Mouse (Mus musculus): ENCODE results near the gene Slc7a8.

DNA sequence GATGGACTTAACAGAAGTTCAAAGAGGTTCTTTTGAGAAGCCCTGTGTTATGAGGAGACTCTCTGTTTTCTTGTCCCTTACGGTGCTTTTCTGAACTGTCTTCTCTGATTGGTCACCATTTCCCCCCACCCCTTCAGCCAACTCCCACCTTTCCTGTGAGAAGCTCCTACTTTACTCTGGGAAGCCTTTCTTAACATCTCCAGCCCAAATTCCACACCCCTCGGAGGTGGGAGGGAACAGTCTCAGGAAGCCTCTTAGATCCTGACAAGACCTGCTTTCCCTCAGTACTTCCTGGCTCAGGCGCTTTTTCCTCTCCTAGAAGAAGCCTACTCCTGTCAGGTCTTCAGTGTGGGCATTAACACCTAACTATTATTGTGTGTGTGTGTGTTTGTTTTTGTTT lies 82.2 kb downstream of the Slc7a8 start:
- TF ChIP-seq POLR2A (IDR thresholded peaks at IDR 0.05; ENCODE audit: borderline replicate concordance, extremely low read depth, insufficient read depth, insufficient read length, poor library complexity, severe bottlenecking) (no peak), CTCF (IDR thresholded peaks at IDR 0.05; ENCODE audit: borderline replicate concordance, extremely low read depth, insufficient read depth, insufficient read length) (no peak)

Measured in brain, embryonic 14.5 days (tissue).